7 mouse cellular contexts compared by ENCODE assay signal in the genomic region with DNA sequence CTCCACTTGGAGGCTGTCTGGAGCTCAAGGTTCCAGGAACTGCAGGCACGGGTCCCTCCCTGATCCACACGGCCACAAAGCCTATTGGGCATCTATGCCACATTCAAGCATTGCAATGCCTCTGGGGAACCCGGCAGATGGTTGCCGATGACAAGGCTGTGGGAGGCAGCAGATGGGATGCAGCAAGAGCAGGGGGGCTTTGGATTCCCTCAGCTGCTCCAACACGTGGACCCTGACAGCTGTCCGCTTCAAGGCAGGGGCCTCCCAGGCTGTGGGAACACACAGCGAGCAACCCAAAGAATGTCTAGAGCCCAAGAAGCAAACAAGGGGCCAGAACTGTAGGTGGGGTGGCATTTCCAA.
DNase-seq lines count a peak whose midpoint lies in the region; ATAC-seq lines count a peak whose summit lies in the region.

No protein-coding gene starts in this region.

- no peaks in the 10 kb centered on the region for H3K36me3 ChIP-seq in embryonic facial prominence, embryonic 14.5 days (ENCODE audit: control insufficient read depth, insufficient read depth, low read length)
- no peaks in the 10 kb centered on the region for H3K36me3 ChIP-seq in neural tube, embryonic 14.5 days (ENCODE audit: control insufficient read depth, insufficient read depth, low read length)

- no peak overlapping the region for H3K4me3 ChIP-seq in embryonic facial prominence, embryonic 14.5 days (ENCODE audit: low read depth, low read length)
- no peak overlapping the region for H3K4me3 ChIP-seq in neural tube, embryonic 14.5 days (ENCODE audit: low read depth, low read length)

- no peaks in the 10 kb centered on the region for H3K9me3 ChIP-seq in embryonic facial prominence, embryonic 14.5 days (ENCODE audit: control insufficient read depth, low read length)
- no peaks in the 10 kb centered on the region for H3K9me3 ChIP-seq in neural tube, embryonic 14.5 days (ENCODE audit: control insufficient read depth, low read length)

- 0 out of 2 replicates have a peak overlapping the region, but pooled peaks have one; percentile 41 for H3K27ac ChIP-seq in embryonic facial prominence, embryonic 14.5 days (replicated peaks; ENCODE audit: low read depth, low read length)
- H3K27ac ChIP-seq in neural tube, embryonic 14.5 days (ENCODE audit: low read depth, low read length) = peak overlapping the region; percentile 70

- peak; percentile 88 for ATAC-seq in embryonic facial prominence, embryonic 14.5 days (ENCODE audit: low read depth)
- peak; percentile 60 for ATAC-seq in neural tube, embryonic 14.5 days (ENCODE audit: low read depth)

- DNase-seq in embryonic facial prominence, embryonic 14.5 days (ENCODE audit: low spot score) = peak; percentile 86
- DNase-seq in frontal cortex, adult 2 months (ENCODE audit: extremely low spot score in 1 of 2, low spot score in 1 of 2) = peak; percentile 77 to 87
- peak; percentile 77 to 88 for DNase-seq in left cerebral cortex, adult 18-20 months (ENCODE audit: low spot score in 2 of 2)
- no peak for DNase-seq in adrenal gland, postnatal 10 days
- no peak for DNase-seq in thymus, postnatal 10 days (ENCODE audit: low spot score in 2 of 2)
- DNase-seq in heart, postnatal 4 days = no peak

- H3K9ac ChIP-seq in embryonic facial prominence, embryonic 14.5 days (ENCODE audit: low read depth, low read length) = no peak overlapping the region
- H3K9ac ChIP-seq in neural tube, embryonic 14.5 days (replicated peaks; ENCODE audit: low read depth, low read length) = no peak overlapping the region

- H3K4me2 ChIP-seq in embryonic facial prominence, embryonic 14.5 days (ENCODE audit: low read depth, low read length) = no peak overlapping the region
- no peak overlapping the region for H3K4me2 ChIP-seq in neural tube, embryonic 14.5 days (ENCODE audit: low read depth, low read length)

- no peaks in the 10 kb centered on the region for H3K27me3 ChIP-seq in embryonic facial prominence, embryonic 14.5 days (replicated peaks; ENCODE audit: control insufficient read depth, insufficient read depth, low read length)
- H3K27me3 ChIP-seq in neural tube, embryonic 14.5 days (ENCODE audit: control insufficient read depth, insufficient read depth, low read length) = no peaks in the 10 kb centered on the region

- H3K4me1 ChIP-seq in embryonic facial prominence, embryonic 14.5 days (ENCODE audit: control insufficient read depth, insufficient read depth, low read length) = peaks cover 6% of the 10 kb centered on the region; the same call in 1 of the 2 replicates
- H3K4me1 ChIP-seq in neural tube, embryonic 14.5 days (ENCODE audit: control insufficient read depth, insufficient read depth, low read length) = peaks cover 15% of the 10 kb centered on the region; the same call in 1 of the 2 replicates

- 55% methylated on average over 7 of the region's 7 CpGs for WGBS in embryonic facial prominence, embryonic 14.5 days
- WGBS in neural tube, embryonic 14.5 days = 15% methylated on average over 7 of the region's 7 CpGs

Comparison
In these comparisons a context has a peak if more than half of its experiments do, and no peak if none do; other contexts are left out.
1. DNase-seq: peak in embryonic facial prominence, embryonic 14.5 days (single experiment), frontal cortex, adult 2 months (2 of 2) and left cerebral cortex, adult 18-20 months (2 of 2); none in adrenal gland, postnatal 10 days (single experiment), thymus, postnatal 10 days (0 of 2) and heart, postnatal 4 days (single experiment).